Mouse (Mus musculus): Measurements from ENCODE around the gene Abcg3. TPM values are rescaled to one million over a fixed set of nuclear protein-coding genes. Genes with fewer than 3 reads are reported as not detected.

Gene Abcg3
- not detected for polyA plus RNA-seq (2012; fragmentation: generic; extraction: Trizol)

DNA sequence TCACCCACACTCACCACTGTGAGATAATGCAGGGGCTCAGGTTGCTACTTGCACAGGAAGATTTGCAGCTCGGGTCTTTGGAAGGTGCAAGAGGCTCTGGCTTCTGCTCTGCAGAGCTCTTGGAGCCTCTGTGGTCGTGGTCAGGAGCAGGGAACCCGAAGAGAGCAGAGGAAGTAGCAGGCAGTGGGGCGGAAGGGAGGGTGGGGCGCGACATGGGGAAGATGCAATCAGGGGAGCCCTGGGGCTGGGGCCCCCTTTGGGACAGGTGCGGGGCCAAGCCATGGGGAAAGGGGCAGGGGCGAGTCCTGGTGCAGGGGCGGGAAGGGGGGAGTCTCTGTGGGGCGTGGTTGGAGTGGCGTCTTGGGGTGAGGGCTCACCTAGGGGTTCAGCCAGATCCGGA is at the start of gene Abcg3:
TSS of gene Abcg3 (minus strand) at position 184 of the 400 bp plus-strand sequence.

Other genes with a start within 250 kb of the Abcg3 start
- under 1 TPM in 1 of 2 experiments, not detected in 1; 0.34 TPM for gene Zfp951, start 122.6 kb downstream of the Abcg3 start, polyA plus RNA-seq (2012; fragmentation: generic; extraction: Trizol)
- 1 to 10 TPM in 1 of 2 experiments, under 1 TPM in 1; 0.04 to 1.9 TPM for gene Gbp9, start 156.8 kb upstream of the Abcg3 start, polyA plus RNA-seq (2012; fragmentation: generic; extraction: Trizol)
- under 1 TPM in 1 of 2 experiments, not detected in 1; 0.09 TPM for gene Gbp8, start 156.8 kb upstream of the Abcg3 start, polyA plus RNA-seq (2012; fragmentation: generic; extraction: Trizol)
- under 1 TPM in 1 of 2 experiments, not detected in 1; 0.47 TPM for gene Gbp4, start 156.9 kb upstream of the Abcg3 start, polyA plus RNA-seq (2012; fragmentation: generic; extraction: Trizol)

Data from C3H10T1/2 (cell line).